8 mouse cellular contexts compared by ENCODE assay signal in the genomic region with DNA sequence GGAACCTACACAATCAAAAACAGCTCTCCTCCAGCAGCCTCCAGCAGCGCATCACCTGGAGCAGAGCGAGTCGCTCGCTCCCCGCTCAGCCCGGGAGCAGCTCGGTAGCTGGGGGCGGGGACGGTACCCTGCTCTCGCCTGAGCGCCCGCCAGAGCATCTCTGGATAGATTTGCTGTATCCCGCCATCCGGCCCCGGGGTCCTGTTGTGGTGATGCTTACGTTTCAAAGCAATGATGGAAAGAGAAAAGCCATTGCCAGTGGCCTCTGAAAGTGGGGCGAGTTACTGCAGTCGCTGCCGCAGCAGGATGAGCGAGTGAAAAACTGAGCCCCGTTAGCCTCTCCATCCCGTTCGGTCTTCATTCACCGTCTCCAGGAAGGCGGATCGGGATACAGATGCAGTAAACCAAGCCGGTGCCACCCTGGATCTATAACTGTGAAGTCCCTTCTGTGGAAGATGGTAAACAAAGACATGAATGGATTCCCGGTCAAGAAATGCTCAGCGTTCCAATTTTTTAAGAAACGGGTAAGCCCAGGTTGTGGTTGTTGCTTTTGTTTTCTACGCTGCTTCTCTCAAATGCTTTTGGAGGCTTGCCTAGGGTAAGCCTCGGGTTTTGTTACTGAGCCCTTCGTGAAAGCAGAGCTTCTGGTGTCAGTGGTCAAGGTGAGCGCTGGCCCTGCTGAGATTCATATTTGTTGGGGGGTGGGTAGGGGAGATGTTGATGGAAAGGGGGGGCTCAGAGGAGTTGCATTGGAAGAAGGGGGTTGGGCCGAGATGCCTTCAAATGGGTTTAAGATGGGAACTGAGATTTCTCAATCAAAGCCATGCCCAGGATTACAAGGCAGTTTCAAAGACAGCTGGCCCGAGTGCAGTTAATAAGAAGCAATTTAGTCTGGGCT. TPM values are rescaled to one million over a fixed set of nuclear protein-coding genes. Genes with fewer than 3 reads are reported as not detected.
DNase-seq lines count a peak whose midpoint lies in the region; ATAC-seq and TF ChIP-seq lines count a peak whose summit lies in the region.

Gene Sgk1, plus strand, starts transcription at position 1 of the 898 bp plus-strand sequence.

- H3K27me3 ChIP-seq in ES-Bruce4 (ENCODE audit: control insufficient read depth, insufficient read depth, low read length, poor library complexity, severe bottlenecking) = no peaks in the 10 kb centered on the region
- peaks cover 20% of the 10 kb centered on the region for H3K27me3 ChIP-seq in liver, embryonic 16.5 days (ENCODE audit: control insufficient read depth, insufficient read depth, low read depth, low read length)

- no peaks in the 10 kb centered on the region for H3K36me3 ChIP-seq in ES-Bruce4 (ENCODE audit: control insufficient read depth, insufficient read depth, low read length, poor library complexity, severe bottlenecking)
- H3K36me3 ChIP-seq in liver, embryonic 16.5 days (ENCODE audit: control insufficient read depth, insufficient read depth) = no peaks in the 10 kb centered on the region

- peak within 1 kb of the TSS; percentile 70 for H3K4me3 ChIP-seq in ES-Bruce4 (ENCODE audit: low read depth, low read length)
- H3K4me3 ChIP-seq in liver, embryonic 16.5 days (ENCODE audit: low read depth, low read length) = peak within 1 kb of the TSS; percentile 32

- WGBS in liver, embryonic 16.5 days (ENCODE audit: insufficient replicate concordance) = 2% methylated on average over 36 of the region's 36 CpGs

- TF ChIP-seq CTCF in ES-Bruce4 (IDR thresholded peaks at IDR 0.05; ENCODE audit: low read depth, low read length) = no peak

- no peak for ATAC-seq in liver, embryonic 16.5 days (ENCODE audit: low read depth)

- TF ChIP-seq POLR2A in ES-Bruce4 (IDR thresholded peaks at IDR 0.05; ENCODE audit: insufficient read depth, low read length) = no peak

- H3K27ac ChIP-seq in ES-Bruce4 (ENCODE audit: insufficient read depth, low read length) = peak within 1 kb of the TSS; percentile 18; the same call in 1 of the 2 replicates
- H3K27ac ChIP-seq in liver, embryonic 16.5 days (ENCODE audit: low read length) = no peak within 1 kb of the TSS

- DNase-seq in adrenal gland, adult 2 months = peak; percentile 25
- peak; percentile 43 for DNase-seq in embryo, embryonic 9.5 days (ENCODE audit: extremely low spot score)
- DNase-seq in gonadal fat pad, adult 2 months (ENCODE audit: low read depth) = no peak
- DNase-seq in kidney, postnatal 14 days = peak; percentile 14
- DNase-seq in retina, postnatal 1 day = peak; percentile 69
- no peak for DNase-seq in testis, postnatal 10 days (ENCODE audit: low spot score)

- H3K4me1 ChIP-seq in ES-Bruce4 (ENCODE audit: control insufficient read depth, insufficient read depth, low read length) = no peaks in the 10 kb centered on the region
- no peaks in the 10 kb centered on the region; the same call in 1 of the 2 replicates for H3K4me1 ChIP-seq in liver, embryonic 16.5 days (ENCODE audit: control insufficient read depth, low read depth, low read length)

- no peak for TF ChIP-seq EP300 in ES-Bruce4 (IDR thresholded peaks at IDR 0.05; ENCODE audit: insufficient read depth, low read depth, low read length)

- peaks cover 11% of the 10 kb centered on the region for H3K9me3 ChIP-seq in ES-Bruce4 (replicated peaks; ENCODE audit: control insufficient read depth, insufficient read depth, low read length, poor library complexity, severe bottlenecking)
- no peaks in the 10 kb centered on the region for H3K9me3 ChIP-seq in liver, embryonic 16.5 days (replicated peaks; ENCODE audit: control insufficient read depth, low read length)

- peak within 1 kb of the TSS; percentile 40 for H3K4me2 ChIP-seq in liver, embryonic 16.5 days (ENCODE audit: low read depth, low read length)

- H3K9ac ChIP-seq in ES-Bruce4 (ENCODE audit: low read depth, poor library complexity, severe bottlenecking) = peak within 1 kb of the TSS; percentile 50; the same call in 1 of the 2 replicates
- H3K9ac ChIP-seq in liver, embryonic 16.5 days (ENCODE audit: low read depth, low read length) = no peak within 1 kb of the TSS

RNA-seq across cellular contexts. Expression of gene Sgk1, which starts in this region (rescaled TPM):
- polyA plus RNA-seq in ES-Bruce4 (2011; ENCODE audit: insufficient read depth, insufficient read length, low read depth, missing spikeins) = 349 and 386 TPM in 2 replicates
- 100 to 1,000 TPM; 103 to 154 TPM for total RNA-seq in adrenal gland, adult 2 months (2021)
- 17.3 and 25.4 TPM in 2 replicates for polyA plus RNA-seq in adrenal gland, adult 2 months (2012; rRNA removed)
- polyA plus RNA-seq in gonadal fat pad, adult 2 months (2012; rRNA removed) = 32.1 and 44.5 TPM in 2 replicates
- 12.1 and 13.8 TPM in 2 replicates for polyA plus RNA-seq in liver, embryonic 16.5 days (2015; fragmentation: Nextera tagmentation; extraction: Ambion mirVana)

Comparison
In these comparisons a context has a peak if more than half of its experiments do, and no peak if none do; other contexts are left out.
1. DNase-seq: peak in adrenal gland, adult 2 months (single experiment), embryo, embryonic 9.5 days (single experiment), kidney, postnatal 14 days (single experiment) and retina, postnatal 1 day (single experiment); none in gonadal fat pad, adult 2 months (single experiment) and testis, postnatal 10 days (single experiment).